ENCODE assay signal across 16 mouse cellular contexts in the genomic region with DNA sequence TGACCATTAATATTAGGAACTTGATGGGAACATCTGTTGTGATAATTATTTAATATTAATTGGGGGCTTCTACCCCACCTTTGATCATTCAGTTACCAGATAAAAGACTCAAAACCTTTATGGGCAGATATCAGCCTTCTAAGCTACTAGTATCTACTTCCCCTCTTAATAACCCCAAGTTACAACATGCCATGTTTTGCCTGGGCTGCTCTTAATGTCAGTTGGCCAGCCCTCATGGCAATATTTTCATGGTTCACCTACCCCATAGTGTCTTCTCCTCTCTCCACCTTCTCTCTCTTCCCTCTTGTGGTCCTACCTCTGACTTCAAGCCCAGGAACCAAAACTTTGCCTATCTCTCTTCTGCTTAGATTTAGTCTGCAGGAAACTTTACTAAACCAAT.
"Had no signal": no experiment of that assay in that cellular context is flagged by ENCODE, and none has a peak within 500 bp of the region (broad histone marks: within the 10 kb centered on the region; RNA-seq: fewer than 3 reads in every experiment).

No protein-coding gene starts in this region.

- DNase-seq: gastrocnemius, postnatal 14 days; gastrocnemius, postnatal 36 days; heart, adult 18-20 months; heart, postnatal 10 days; heart, postnatal 4 days; kidney, adult 11 months; kidney, adult 2 months; kidney, adult 9 months; kidney, postnatal 14 days; kidney, postnatal 36 days; layer of hippocampus, adult 9-11 months; layer of hippocampus, postnatal 36 days; left cerebral cortex, postnatal 4 days had no signal

- ATAC-seq: hindbrain, postnatal 0 days; intestine, embryonic 16.5 days; liver, embryonic 12.5 days had no signal
